Mouse (Mus musculus): ENCODE results near the gene Vmn1r221.
"Not testable (repeated sequence)": the region's sequence is repeated elsewhere in the genome, so short reads cannot be mapped to it uniquely, and the experiment has no call there.

Gene Vmn1r221

GRCm38 (mm10) chr13:23213827-23214226 is at the start of gene Vmn1r221:
TSS of gene Vmn1r221 (plus strand) at chr13:23214127.
- not testable (repeated sequence) for DNase-seq (ENCODE audit: low spot score)

- not testable (repeated sequence) for DNase-seq (ENCODE audit: low spot score)
These were observed 47.5 kb upstream of the Vmn1r221 start for GRCm38 (mm10) chr13:23166471-23166870.

- no peak for DNase-seq (ENCODE audit: low spot score)
These were observed 26.1 kb upstream of the Vmn1r221 start, which contains the start of gene Vmn1r220 for GRCm38 (mm10) chr13:23187875-23188274. TSS of gene Vmn1r220 (minus strand) at chr13:23187975.

- not testable (repeated sequence) for DNase-seq (ENCODE audit: low spot score)
These were observed 10.0 kb upstream of the Vmn1r221 start for GRCm38 (mm10) chr13:23203885-23204284.

- not testable (repeated sequence) for DNase-seq (ENCODE audit: low spot score)
These were observed 21.9 kb downstream of the Vmn1r221 start, which contains the start of gene Vmn1r222 for GRCm38 (mm10) chr13:23235847-23236246. TSS of gene Vmn1r222 (minus strand) at chr13:23235947.

GRCm38 (mm10) chr13:23246834-23247233 is 32.9 kb downstream of the Vmn1r221 start, which contains the start of gene Vmn1r223:
TSS of gene Vmn1r223 (plus strand) at chr13:23247134.
- not testable (repeated sequence) for DNase-seq (ENCODE audit: low spot score)

- DNase-seq (ENCODE audit: low spot score) = no peak
These were observed 44.7 kb downstream of the Vmn1r221 start for GRCm38 (mm10) chr13:23258546-23259048.

GRCm38 (mm10) chr13:23268606-23269005 is 54.7 kb downstream of the Vmn1r221 start:
- not testable (repeated sequence) for DNase-seq (ENCODE audit: low spot score)

GRCm38 (mm10) chr13:23269127-23269526 is 55.2 kb downstream of the Vmn1r221 start:
- DNase-seq (ENCODE audit: low spot score) = not testable (repeated sequence)

GRCm38 (mm10) chr13:23269681-23270080 is 55.8 kb downstream of the Vmn1r221 start:
- DNase-seq (ENCODE audit: low spot score) = no peak

- no peak for DNase-seq (ENCODE audit: low spot score)
These were observed 56.6 kb downstream of the Vmn1r221 start for GRCm38 (mm10) chr13:23270321-23271101.

All from urinary bladder, postnatal 25 days (tissue).